ENCODE assay signal across 18 mouse cellular contexts in genomic region chr6:123574698-123575097, GRCm38 (mm10). TPM values are rescaled to one million over a fixed set of nuclear protein-coding genes. Genes with fewer than 3 reads are reported as not detected.
"Had no signal": no experiment of that assay in that cellular context is flagged by ENCODE, and none has a peak within 500 bp of the region (broad histone marks: within the 10 kb centered on the region; RNA-seq: fewer than 3 reads in every experiment).

No protein-coding gene starts in this region.

RNA-seq across cellular contexts. Expression of gene Vmn2r21, which starts 41.5 kb away (rescaled TPM):
- polyA plus RNA-seq: cortical plate, adult 2 months; embryonic facial prominence, embryonic 10.5 days; embryonic facial prominence, embryonic 11.5 days; embryonic facial prominence, embryonic 12.5 days; embryonic facial prominence, embryonic 13.5 days; embryonic facial prominence, embryonic 14.5 days; erythroblast, embryonic 14.5 days; forebrain, embryonic 10.5 days; forebrain, embryonic 11.5 days; forebrain, embryonic 12.5 days; forebrain, embryonic 13.5 days; forebrain, embryonic 14.5 days; forebrain, embryonic 15.5 days; forebrain, embryonic 16.5 days; forebrain, postnatal 0 days; frontal cortex, adult 2 months; gonadal fat pad, adult 2 months; heart, adult 2 months had no signal
